Mouse (Mus musculus) cortical plate, adult 2 months (tissue): ENCODE measurements around the gene Prkce.

ENCODE experiments used
- CTCF ChIP-seq: fragments of 200-500 bp; IDR thresholded peaks from 2 replicates; pipeline ENCODE4 v1.5.1; 2011; ENCODE audit warnings: mild to moderate bottlenecking, control low read depth, low read length; ENCODE audit not compliant: insufficient read depth; ENCODE audit errors: extremely low read depth
- POLR2A ChIP-seq: fragments of 200-500 bp; IDR thresholded peaks from 2 replicates; pipeline ENCODE4 v1.6.1; 2011; ENCODE audit warnings: mild to moderate bottlenecking, low read length, control low read depth; ENCODE audit not compliant: insufficient read depth; ENCODE audit errors: extremely low read depth

- no peak for TF ChIP-seq POLR2A
- TF ChIP-seq CTCF: no peak
Observed at GRCm38 (mm10) chr17:86687021-86687420, 519.4 kb downstream of the Prkce start.
